Mouse (Mus musculus) urinary bladder, postnatal 4 days (tissue): ENCODE results near the gene B3gnt6.
A peak's percentile ranks its signal among the peaks of the same experiment; 100 is the strongest.
"Not testable (repeated sequence)": the region's sequence is repeated elsewhere in the genome, so short reads cannot be mapped to it uniquely, and the experiment has no call there.

ENCODE experiments used
- DNase-seq, 2 experiments: peaks; one replicate each; pipeline ENCODE4 v3.0.0; 2021 to 2022; ENCODE audit warnings: low spot score in 2 of 2

Gene B3gnt6

DNA sequence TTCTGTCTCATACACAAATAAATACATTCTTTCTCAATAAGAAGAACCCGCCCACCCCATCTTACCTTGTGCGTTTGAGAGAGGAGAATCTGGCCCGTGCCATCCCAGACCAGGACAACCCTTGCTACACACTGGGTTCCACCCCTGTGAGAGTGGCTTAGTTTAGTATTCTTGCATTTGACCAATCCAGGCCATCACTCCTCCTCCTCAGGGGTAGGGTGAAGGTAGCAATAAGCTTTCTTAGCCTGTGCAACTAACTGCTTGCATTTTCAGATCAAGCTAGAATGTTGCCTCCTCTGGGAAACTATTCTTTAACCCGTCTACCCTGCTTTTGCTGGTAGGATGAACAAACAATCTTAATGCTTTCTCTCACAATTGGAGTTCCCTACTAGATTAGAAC, at the start of gene B3gnt6:
Gene B3gnt6, minus strand, starts transcription at position 101 of the 400 bp plus-strand sequence.
- no peak for DNase-seq

DNA sequence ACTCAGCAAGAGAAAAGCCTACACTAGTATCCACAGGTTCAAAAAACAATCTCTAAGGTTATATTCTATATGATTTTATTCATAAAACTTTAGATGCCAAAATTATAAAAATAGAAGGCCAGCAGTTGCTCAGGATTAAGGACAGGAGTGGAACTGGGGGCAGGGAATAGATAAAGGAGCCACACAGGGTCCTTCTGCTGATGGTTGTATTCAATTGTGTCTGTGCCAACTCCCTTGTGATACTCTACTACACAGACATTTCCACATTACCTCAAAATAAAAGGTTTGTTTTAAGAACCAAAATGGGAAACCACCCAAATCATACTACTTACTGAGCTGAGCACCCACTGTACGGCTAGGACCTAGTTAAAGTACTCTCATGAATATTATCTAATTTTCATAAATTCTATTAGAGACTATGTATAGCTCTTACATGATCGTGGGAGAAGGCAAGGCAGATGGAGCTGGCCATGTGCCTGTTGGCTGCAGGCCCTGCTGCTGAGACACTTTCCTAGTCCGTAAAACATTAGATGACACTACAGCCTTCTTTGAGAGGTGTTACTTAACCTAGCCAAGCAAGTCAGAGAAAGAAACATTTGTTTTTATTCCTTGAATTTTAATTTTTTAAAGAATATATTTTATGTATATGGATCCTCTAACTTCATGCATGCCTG, 37.5 kb upstream of the B3gnt6 start:
- DNase-seq: no peak

DNA sequence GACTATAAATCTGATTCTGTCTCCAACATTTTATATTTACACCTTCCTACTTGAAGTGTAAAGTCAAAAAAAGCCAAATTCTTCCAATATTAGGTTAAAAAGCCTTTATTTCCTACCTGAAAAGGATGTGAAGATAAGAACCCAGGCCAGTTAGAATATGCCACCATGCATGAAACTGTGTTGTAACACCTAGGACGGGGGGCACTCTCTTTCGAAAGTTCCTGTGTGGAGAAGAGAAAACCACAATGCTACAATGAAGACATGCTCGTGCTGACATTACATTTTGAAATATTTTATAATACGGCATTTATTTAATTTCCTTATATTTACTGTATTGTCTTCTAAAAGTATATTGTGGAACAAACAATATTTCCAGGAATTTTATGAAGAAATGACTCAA, 24.5 kb upstream of the B3gnt6 start:
- no peak for DNase-seq

DNA sequence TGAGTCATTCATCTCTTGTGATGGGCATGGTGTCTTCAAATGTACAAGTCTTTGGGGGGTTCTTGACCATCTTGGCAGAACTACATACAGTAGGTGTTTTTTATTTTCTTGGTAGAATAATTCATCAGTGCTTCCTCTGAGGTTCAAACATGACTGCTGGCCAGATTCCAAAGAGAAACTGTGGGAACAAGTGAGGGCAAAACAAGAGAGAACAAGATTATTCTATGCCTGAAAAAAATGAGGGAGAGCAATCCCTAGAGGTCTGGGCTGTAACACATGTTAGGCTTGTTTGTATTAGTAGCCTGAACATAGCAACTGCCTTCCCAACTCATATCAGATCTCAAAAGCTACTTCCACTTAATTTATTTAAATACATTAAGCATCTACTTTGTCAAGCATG, 17.4 kb upstream of the B3gnt6 start:
- no peak for DNase-seq

DNA sequence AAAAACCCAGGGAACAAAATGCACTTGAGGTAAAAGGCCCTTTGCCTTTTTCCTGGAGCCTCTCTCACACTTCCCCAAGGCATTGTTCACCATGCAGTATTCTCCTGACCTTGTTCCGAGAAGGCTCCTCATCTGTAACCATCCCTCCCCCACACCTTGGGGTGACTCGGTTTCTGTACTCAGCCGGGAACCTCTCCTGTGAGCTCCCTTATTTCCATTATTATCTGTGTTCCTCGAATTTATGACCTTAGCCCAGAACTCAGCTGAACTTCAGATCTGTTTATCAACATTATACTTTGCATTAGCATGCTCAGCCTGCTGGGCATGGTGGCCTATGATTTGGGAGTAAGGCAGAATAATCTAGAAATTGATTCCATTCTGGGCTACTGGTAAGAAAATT, 3.7 kb upstream of the B3gnt6 start:
- DNase-seq: no peak

DNA sequence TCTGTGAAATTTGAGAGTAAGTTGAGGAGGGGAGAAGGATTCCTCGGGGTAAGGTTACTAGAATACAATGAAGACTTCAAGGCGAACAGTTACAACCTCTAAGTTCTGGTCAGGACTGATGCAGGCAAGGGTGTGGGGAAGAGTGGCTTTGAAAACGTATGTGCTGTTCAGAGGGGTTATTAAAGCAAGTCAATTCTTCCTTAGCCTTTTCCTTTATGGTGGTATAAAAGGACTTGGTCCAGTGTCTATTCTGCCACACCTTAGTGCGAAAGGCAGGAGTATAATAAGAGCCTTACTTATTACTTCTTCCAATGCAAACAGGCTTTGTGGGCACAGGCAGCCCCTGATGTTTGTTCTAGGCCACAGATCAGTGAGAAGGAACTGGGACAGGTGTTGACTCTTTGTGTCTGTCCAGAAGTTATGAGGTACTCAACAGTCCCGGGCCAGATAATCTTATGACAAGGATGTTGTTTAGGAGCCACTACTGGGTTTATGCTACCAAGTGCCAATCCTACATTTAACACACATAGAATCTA, 2.3 kb upstream of the B3gnt6 start:
- no peak for DNase-seq

DNA sequence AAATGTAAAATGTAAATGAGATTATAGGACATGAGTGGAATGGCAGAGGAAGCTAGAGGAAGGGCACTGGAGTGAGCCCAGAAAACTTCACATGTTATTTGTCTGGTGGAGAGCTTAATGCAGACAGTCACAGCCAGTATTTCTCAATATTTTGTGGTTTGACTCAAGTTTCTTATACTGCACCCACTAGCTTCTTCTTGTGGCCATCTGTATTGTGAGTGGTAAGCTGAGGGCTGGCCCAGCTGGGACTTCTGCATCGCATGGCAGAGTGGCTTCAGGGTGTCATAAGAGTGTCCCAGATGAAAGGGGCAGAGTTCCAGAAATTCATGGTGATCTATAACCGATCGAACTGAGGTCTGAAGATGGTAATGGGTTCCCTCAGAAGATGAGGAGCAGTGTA, 1.1 kb upstream of the B3gnt6 start:
- no peak for DNase-seq

DNA sequence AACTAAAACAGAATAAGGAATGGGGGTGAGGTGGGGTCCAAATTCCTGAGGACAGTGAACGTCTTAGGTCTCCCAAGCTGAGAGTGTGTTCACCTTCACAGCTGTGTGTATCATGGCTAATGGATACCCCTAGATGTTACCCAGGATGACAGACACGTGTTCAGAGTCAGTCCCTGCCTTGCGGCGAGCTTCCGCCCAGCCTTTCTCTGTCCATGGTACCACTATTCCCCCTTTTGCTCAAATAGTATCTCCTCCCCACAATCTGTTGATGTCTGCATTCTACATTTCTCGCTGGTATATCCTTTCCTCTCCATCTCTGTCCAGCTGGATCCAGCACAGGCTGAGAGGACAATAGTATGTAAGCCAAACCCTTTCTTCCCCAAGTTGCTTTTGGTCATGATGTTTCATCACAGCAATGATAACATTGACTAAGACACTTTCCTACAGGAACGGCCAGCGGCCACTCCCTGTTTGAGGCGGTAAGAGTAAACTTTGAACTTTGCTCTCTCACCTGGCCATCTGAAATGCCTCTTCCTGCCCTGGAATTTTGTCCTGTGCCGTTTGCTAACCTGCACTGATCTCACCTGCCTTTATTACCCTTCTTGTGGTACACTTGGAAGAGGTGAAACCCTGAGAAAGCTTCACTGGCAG, 4.0 kb downstream of the B3gnt6 start:
- no peak for DNase-seq

DNA sequence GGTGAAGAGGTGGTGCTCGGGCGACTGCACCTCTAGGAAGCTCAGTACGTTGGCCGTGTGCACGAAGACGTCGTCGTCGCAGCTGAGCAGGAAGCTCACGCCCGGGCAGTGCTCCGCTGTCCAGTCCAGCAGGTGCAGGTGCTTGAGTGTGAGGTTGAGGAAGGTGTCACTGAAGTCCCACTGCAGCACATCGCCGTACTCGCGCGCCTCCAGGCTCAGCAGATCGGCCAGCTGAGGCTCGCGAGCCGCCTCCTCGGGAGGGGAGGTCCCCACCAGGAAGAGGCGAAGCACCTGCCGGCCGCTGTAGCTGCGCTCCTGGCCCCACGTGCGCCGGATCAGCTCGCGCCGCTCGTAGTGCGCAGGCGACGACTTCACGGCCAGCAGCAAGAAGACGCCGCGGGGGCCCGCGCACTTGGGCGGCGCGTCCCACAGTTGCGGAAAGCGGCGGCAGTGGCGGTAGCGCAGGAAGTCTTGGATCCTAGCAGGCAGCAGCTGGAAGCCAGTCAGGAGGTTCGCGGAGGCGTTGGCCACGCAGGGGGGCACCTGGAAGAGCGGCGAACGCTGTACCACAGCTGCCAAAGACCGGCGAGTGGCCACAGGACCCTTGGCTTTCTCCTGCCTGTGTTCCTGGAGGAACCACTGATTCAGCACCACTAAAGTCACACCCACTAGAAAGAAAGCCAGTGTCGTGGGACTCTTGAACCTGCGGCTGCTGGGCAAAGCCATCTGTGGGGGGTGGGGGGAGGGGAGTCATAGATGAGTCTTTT, 5.1 kb downstream of the B3gnt6 start:
- no peak for DNase-seq

DNA sequence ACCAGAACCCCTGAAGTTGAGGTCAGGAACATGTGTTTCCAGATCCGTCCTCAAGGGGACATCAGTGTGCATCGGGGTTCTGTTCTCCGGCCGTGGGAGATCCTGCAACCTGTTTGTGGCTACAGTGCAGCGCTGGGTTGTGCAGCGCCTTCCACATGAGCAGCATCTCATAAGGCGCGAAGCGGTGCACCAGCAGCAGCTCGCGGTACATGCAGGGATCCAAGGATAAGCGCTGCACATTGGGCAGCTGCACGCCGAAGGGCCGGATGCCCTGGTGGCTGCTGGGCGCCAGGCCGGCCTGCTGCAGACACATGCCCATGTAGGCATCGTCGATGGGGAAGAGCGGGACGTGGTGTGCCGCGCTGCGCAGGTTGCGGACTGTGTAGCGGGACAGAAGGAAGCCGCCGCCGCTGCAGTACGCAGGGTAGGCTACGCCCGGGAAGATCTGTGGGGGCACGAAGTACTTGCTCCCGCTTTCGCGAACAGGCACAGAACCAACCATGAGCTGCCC, 5.7 kb downstream of the B3gnt6 start:
- DNase-seq: no peak

DNA sequence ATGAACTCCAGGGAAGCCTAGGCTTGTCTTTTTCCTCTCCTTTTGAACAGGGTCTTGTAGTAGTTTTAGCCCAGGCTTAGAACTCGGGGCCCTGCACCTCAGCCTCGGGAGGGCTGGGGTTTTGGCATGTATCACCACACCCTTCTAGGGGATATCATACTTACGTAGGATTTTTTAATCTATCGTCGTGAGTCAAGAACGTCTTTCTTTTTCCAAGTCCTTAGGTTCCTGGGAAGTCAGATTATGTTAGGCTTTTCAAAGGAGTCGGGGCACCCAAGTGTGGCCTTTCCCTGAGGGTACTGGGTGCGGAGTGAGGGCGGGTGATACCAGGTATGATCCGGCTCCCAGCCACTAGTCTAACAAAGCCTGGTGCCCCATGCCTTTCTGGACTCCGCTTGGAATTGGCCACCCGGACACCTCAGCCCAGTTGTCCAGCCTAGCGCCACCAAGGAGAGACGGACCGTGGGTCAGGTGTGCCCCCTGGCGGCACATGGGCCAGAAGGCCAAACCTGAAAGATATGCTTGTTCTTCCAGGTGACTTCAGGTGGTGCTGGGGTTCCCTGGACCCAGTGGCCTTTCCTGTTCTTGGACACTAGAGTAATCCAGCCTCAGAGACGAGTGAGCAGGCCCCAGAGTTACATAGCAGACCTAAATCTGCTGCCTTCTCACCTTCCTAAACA, 7.6 kb downstream of the B3gnt6 start:
- DNase-seq: no peak

DNA sequence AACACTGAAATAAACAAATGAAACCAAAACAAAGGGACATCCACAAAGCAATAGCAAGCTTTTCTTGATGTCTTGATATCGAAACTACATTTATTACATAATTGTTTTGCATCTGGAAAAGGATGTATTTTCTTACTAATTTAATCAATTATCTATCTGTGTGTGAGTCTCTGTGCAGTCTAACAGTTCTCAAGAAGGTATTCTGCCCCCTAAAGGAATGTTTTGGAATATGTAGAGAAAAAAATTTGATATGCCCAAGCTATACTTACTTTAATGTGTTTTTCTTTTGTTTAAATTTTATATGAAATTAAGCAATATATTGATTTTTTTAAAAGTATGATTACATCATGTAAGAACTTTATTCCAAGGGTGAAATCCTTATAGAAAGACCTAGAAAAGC, 8.7 kb downstream of the B3gnt6 start:
- no peak for DNase-seq

DNA sequence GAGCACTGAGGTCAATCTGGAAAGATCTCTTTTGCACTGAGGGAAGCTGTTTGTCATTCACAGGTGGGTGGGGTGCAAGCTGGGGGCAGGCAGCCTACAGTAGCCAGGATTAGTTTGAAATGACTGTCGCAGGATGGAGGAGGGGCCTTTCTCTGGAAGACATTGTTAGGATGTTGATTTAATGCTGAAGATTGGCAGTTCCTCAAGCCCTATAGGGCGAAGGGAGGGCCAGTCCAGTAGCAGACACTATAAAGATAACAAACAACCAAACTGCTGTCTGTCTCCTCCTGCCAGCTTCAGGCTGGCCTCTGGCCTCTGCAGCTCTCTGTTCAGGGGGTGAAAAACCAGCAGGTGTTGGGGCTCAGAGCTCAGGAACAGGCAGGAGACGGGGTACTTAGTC, 9.5 kb downstream of the B3gnt6 start:
- no peak for DNase-seq

DNA sequence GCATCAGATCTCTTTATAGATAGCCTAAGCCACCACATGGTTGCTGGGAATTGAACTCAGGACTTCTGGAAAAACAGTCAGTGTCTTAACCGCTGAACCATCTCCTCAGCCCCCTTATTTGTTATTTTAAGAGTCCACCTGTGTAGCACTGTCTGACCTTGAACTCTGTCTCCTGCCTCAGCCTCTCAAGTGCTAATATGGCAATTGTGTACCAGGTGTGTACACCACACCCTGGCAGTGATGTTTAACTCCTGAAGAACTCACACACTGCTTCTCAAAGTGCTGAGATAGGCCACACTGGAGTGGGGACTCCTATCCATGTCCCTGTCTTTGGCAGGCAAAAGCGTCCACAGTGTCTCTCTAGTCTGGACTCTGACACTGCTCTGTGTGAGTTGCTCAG, 10.6 kb downstream of the B3gnt6 start:
- no peak for DNase-seq

DNA sequence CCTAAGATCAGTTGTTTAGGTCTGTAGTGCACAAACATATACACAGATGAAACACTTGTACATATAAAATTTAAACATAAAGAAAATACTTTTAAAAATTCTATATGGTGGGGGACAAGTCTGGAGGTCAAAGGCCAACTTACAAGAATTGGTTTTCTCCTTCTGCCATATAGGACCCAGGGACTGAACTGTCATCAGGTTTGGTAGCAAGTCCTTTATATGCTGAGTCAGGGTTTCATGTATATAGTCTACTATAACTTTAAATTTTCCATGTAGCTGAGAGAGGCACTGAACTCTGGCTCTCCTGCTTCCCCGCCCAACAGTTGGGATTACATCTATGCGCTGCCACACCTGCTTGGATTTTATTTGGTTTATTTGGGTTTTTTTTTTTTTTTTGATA, 11.0 kb downstream of the B3gnt6 start:
- DNase-seq: no peak

DNA sequence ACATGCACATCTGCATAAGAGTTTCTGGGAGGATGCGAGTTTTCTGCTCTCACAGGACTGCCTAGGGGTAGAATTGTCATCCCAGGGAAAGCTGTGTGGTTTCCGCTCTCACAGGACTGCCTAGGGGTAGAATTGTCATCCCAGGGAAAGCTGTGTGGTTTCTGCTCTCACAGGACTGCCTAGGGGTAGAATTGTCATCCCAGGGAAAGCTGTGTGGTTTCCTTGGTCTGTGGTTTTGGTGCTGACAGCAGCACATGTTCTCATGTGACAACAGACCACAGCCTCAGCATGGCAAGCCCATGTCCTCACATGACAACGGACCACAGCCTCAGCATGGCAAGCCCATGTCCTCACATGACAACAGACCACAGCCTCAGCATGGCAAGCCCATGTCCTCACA, 11.9 kb downstream of the B3gnt6 start:
- not testable (repeated sequence) for DNase-seq

DNA sequence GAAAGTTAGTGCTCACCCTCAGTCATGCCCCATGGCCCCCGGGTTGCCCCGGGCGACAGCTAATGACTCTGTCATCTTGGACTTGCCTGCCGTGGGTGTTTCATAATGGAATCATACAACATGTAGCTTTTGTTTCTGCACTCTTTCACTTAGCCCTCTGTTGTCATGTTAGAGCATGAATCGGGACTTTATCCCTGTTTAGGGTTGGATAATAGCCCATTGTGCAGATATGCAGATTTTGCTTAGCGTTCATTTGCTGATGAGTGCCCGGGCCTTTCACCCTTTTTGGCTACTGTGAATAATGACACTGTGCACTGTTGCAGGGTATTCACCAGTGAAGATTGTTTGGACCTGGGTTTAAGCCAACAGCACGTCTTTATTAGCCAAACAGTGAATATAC, 12.6 kb downstream of the B3gnt6 start:
- DNase-seq: no peak

DNA sequence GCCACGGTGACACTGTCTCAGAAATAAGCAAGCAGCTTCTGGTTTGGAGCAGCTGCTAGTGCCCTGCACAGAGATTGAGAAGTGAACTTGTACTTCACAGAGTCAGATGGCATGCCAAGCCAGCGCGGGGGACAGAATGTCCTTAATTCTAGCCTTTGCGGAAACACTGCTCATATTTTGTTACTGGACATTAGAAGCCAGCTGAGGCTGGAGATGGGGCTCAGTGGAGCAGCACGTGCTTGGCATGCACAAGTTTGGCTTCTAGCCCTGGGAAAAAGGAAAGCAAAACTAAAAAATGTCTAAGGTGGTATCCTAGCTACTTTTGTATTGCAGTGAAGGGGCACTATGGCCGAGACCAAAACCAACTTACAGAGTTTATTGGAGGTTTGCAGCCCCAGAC, 14.0 kb downstream of the B3gnt6 start:
- no peak for DNase-seq

DNA sequence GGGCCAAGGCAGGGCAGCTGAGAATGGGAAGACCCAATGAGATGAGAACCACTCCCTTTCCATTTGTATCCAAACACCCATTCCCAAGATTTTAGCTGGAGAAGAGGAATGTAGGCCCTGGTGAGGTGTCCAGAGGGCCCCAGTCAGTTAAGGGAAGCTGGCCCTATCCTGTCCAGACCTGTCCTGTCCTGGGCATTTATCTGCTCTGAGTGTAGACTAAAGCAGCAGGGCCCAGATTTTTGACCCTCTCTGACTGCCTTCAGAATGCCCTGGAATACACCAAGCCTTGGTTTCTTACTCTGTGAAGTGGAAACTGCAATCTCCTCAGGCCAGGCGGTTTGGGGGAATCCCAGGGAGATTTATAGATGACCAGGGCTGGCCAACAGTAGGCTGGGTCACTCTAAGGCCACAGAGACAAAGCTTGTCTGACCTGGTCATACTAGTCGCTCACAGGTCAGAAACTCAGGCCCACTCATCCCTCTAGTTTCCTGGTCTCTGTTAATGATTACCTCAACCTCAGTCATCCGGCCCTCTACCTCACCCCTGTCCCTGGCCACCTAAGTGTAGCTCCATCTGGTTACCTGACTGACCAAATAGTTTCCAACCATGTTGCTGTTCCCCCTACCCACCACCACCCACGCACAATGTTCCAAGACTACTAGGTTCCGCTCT, 20.6 kb downstream of the B3gnt6 start:
- no peak for DNase-seq

DNA sequence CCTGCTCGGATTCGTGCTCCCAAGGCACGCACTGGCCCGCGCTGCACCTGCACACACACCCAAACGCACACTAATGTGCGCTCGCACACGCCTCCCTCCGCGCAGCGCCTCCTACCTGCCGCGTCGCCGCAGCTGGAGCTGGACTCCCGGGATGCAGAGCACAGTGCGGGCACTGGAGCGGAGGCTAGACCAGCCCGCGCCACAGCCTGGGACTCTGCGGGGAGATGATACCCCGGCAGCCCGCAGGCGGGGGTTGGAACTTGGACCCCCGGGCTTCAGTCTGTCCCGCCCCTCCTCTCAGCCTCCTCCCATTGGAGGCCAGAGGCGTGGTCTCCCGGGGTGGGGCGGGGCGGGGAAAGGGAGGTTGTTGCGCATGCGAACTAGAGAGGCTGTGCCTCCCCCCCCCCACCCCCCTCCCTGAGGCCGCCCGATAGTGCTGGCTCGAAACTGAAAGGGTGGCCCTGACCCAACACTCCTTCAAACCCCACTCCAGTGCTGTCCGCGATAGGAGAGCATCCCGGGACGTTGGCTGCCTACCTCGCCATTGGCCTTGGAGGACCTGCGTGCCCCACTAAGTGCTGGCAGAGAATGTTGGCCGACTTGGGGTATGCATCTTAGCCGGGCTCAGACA, 21.2 kb downstream of the B3gnt6 start, which contains the start of gene Capn5:
Gene Capn5, minus strand, starts transcription at position 346 of the 631 bp plus-strand sequence.
- peak in 1 of 2 experiments; percentile 43 for DNase-seq

DNA sequence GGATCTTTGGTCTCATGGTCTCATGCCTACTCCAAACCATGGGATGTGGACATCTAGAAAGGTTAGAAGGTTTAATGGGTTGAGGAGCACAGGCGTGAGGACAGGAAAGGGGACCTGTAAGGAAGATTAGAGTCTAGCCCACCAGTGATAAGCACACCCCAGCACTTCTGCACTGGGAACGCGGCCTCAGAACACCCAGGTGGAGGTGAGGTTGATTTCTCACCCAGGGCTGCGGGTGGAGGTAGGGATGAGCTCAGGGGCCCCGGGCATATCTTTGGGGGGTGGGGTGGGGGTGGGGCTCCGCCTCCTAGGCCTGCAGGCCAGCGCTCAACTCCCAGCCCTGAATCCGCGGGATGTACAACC, 21.7 kb downstream of the B3gnt6 start:
- DNase-seq: no peak
